Mouse (Mus musculus) C2C12 (cell line): ENCODE results near the gene Vps25.

Experiments
- CEBPB ChIP-seq: IDR thresholded peaks from one replicate; pipeline ENCODE4 v1.6.1; 2011; ENCODE audit warnings: low read depth, mild to moderate bottlenecking, control low read depth, moderate library complexity
- CTCF ChIP-seq: IDR thresholded peaks from one replicate; pipeline ENCODE4 v1.5.1; 2011; ENCODE audit not compliant: control insufficient read depth, insufficient read depth, insufficient read length
- MAX ChIP-seq: IDR thresholded peaks from one replicate; pipeline ENCODE4 v1.6.1; 2011; ENCODE audit warnings: mild to moderate bottlenecking, control low read depth
- MYOG ChIP-seq: IDR thresholded peaks from one replicate; pipeline ENCODE4 v1.6.1; 2011; ENCODE audit not compliant: control insufficient read depth, insufficient read length; ENCODE audit errors: extremely low read depth

GRCm38 (mm10) chr11:101234124-101234523 lies 19.4 kb upstream of the Vps25 start:
- no peak for TF ChIP-seq CTCF
- no peak for TF ChIP-seq CEBPB
- TF ChIP-seq MAX = no peak
- no peak for TF ChIP-seq MYOG
